In the genomic region with DNA sequence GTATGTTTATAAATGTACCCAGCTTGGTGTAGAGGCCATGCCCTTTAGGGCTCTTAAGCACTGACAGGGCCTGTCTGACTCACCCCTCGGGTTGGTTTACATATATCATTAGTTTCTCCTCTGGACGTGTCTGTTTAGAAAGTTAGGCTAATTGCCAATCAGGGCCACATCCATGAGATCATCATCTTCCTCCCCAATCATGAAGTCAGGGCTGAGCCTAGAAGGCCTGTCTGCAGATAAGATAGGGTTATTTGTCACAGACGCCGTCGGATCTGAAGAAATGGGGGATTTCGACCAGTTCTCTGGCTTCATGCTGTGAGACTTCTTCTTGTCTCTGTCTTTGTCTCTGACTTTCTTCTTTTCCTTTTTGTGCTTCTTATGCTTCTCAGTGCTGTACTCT, we compare ENCODE assay signal across 26 mouse cellular contexts.
"Had no signal": no experiment of that assay in that cellular context is flagged by ENCODE, and none has a peak within 500 bp of the region (broad histone marks: within the 10 kb centered on the region; RNA-seq: fewer than 3 reads in every experiment).

No protein-coding gene starts in this region.

- H3K4me1 ChIP-seq: heart, embryonic 12.5 days; kidney, embryonic 15.5 days; limb, embryonic 13.5 days; limb, embryonic 15.5 days had no signal

- H3K4me2 ChIP-seq: heart, embryonic 12.5 days; hindbrain, embryonic 12.5 days; hindbrain, embryonic 15.5 days; kidney, embryonic 15.5 days; limb, embryonic 13.5 days; limb, embryonic 15.5 days; liver, embryonic 12.5 days had no signal

- H3K27me3 ChIP-seq: heart, embryonic 12.5 days; hindbrain, embryonic 12.5 days; hindbrain, embryonic 15.5 days; kidney, embryonic 15.5 days; limb, embryonic 13.5 days; limb, embryonic 15.5 days; liver, embryonic 12.5 days had no signal

- H3K9me3 ChIP-seq: heart, embryonic 10.5 days; heart, embryonic 12.5 days; hindbrain, embryonic 10.5 days; hindbrain, embryonic 12.5 days; hindbrain, embryonic 15.5 days; kidney, embryonic 15.5 days; limb, embryonic 13.5 days; limb, embryonic 15.5 days; liver, embryonic 12.5 days had no signal

- DNase-seq: gastrocnemius, adult 2 months; gastrocnemius, postnatal 10 days; gastrocnemius, postnatal 25 days; heart, adult 2 months; heart, postnatal 10 days; heart, postnatal 4 days; kidney, adult 11 months; kidney, adult 2 months; kidney, postnatal 14 days; kidney, postnatal 36 days; layer of hippocampus, adult 9-11 months; layer of hippocampus, postnatal 36 days; left cerebral cortex, postnatal 4 days had no signal

- H3K4me3 ChIP-seq: gastrocnemius, adult 2 months; heart, adult 2 months; heart, embryonic 10.5 days; heart, embryonic 12.5 days; hindbrain, embryonic 10.5 days; hindbrain, embryonic 12.5 days; hindbrain, embryonic 15.5 days; kidney, embryonic 15.5 days; limb, embryonic 13.5 days; limb, embryonic 15.5 days; liver, embryonic 12.5 days had no signal

- ATAC-seq: hindbrain, postnatal 0 days; intestine, embryonic 16.5 days; liver, embryonic 12.5 days had no signal

- H3K27ac ChIP-seq: gastrocnemius, adult 2 months; heart, adult 2 months; heart, embryonic 10.5 days; hindbrain, embryonic 10.5 days; hindbrain, embryonic 12.5 days; hindbrain, embryonic 15.5 days; hindbrain, postnatal 0 days; kidney, embryonic 15.5 days; kidney, postnatal 0 days; limb, embryonic 13.5 days; limb, embryonic 15.5 days; liver, embryonic 12.5 days; liver, embryonic 14.5 days had no signal

- H3K9ac ChIP-seq: heart, embryonic 12.5 days; hindbrain, embryonic 12.5 days; hindbrain, embryonic 15.5 days; kidney, embryonic 15.5 days; limb, embryonic 13.5 days; limb, embryonic 15.5 days; liver, embryonic 12.5 days; liver, embryonic 14.5 days had no signal
